Mouse (Mus musculus) skeletal muscle tissue, adult 2 months (tissue): Measurements from ENCODE around the gene Ppm1n.
A peak's percentile ranks its signal among the peaks of the same experiment; 100 is the strongest.

ENCODE experiments used
- DNase-seq: peaks from one replicate; pipeline ENCODE4 v3.0.0-alpha.2; 2012; ENCODE audit warnings: low read depth, low spot score

Ppm1n gene

DNA sequence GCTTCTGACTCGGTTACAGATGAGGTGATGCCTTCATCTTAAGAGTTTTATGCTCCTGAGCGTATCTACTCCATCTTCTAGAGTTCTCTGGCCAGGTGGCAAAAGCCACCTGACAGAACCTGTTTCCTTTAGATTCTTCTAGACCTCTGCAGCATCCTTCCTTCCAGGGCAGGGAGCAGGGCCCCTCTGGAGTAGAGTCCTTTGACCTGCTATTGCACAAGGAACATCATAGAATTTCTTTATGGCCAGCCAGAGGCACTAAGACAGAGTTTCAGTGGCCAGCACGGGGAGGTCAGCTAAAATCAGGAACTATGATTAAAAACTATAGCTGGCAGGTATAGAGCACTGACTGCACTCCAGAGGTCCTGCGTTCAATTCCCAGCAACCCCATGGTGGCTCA lies 27.8 kb downstream of the Ppm1n start:
- no peak for DNase-seq

GRCm38 (mm10) chr7:19247511-19247910 lies 32.4 kb downstream of the Ppm1n start:
- DNase-seq = no peak

DNA sequence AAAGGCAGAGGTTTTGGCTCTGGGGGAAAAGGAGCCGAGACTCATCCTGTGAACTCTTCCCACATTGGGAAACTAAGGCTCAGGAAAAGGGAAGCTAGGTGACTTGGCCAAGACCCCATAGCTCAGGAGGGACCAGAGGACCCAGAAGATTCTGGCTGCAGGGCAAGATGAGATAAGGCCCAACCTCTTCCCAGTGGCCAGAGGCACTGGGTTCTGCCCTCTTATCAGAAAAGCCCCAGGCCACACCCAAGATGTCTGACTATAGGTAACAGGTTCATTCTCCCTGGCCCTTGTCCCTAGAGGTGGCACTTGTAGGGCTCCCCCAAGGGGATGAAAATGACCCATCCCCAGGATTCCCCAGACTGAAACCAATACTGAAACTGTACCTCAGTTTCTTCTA lies 33.0 kb downstream of the Ppm1n start:
- DNase-seq = no peak

- no peak for DNase-seq
These were observed 34.8 kb downstream of the Ppm1n start for GRCm38 (mm10) chr7:19245083-19245482.

DNA sequence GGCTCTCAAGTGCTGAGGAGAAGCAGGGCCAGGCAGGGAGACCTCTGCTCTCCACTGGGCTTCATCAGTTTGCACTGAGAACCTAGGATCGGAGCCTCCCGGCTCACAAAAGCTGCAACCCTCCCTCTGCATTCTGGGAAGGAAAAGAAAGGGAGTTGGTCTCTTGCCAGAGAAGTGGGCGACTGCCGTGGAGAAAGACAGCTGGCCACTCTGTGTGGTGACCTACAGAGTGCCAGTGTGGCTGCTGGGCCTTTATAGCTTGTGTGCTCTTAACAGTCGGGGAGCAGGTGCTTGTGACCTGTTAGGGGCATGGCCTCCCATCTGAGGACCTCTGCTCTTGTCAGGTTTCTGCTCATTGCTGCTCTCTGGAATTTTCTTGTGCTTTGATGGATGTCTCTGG lies 36.0 kb downstream of the Ppm1n start:
- DNase-seq = no peak

GRCm38 (mm10) chr7:19242005-19242404 lies 37.9 kb downstream of the Ppm1n start:
- no peak for DNase-seq

- no peak for DNase-seq
These were observed 38.9 kb downstream of the Ppm1n start for GRCm38 (mm10) chr7:19240905-19241463.

DNA sequence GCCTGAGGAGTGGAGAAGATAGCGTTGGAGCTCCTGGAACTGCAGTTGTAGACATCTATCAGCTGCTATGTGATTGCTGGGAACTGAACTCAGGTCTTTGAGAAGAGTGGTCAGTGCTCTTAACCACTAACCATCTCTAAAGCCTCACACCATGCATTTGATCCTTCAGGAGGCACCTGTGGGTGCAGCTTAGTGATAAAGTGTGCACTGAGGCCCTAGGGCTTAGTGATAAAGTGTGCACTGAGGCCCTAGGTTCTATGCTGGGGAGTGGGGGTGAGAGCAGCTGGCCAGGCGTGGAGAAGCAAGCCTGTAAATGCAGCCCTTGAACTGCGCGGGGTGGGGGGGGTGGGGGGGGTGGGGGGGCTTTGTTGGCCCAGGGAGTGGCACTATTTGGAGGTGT lies 39.9 kb downstream of the Ppm1n start:
- DNase-seq = no peak

DNA sequence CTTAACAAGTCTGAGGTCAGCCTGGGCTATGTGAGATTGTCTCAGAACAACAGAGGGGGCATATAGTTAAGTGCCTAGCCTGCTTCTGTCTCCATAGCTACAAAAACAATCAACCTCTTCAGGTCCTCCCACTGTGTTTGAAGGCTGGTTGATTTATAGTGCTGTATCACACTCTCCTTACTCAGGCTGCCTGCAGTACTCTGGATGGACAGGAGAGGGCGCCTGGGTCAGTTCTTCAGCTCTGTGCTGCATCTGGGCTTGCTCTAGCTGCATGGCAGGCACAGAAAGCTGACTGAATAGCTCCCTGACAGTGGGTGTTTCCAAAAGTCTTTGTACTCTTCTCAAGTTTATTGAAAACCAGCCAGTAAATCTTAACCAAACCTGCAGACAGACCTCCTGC lies 40.4 kb downstream of the Ppm1n start:
- peak; percentile 92 for DNase-seq

DNA sequence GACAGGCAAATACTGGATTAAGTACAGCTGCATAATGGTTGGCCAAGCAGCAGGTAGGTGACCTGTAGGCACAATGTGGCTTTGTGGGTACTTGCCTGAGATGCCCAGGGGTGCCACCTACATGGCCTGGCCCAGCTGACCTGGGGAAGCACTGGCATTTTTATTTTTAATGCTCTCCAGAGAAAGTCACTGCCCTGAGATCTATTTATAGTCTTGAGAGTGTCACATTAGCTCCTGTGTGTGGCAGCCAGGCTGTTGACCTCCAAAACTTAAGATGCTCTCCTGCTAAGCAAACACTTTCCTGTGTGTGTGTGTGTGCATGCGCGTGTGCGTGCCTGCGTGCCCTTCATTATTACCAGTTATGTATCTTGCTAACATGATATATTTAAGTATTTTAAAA lies 41.5 kb downstream of the Ppm1n start:
- DNase-seq = peak; percentile 86

DNA sequence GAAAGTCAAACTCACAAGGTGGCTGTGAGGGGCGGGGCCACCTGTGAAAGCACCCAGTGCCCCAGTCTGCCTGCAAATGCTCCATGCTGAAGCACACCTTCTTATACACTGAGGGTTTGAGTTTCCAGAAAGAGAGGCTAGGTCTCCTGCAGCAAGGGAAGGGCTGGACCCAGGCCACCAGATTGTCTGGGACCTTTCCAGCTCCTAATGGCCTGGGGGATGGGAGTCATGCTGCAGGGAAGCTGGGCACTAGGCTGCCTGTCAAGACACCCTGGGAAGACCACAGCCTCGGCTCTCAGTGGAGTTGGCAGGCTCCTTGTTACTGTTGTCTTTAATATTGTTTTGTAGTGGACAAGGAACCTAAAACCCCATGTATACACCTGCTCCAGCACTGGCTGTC lies 43.5 kb downstream of the Ppm1n start:
- no peak for DNase-seq

DNA sequence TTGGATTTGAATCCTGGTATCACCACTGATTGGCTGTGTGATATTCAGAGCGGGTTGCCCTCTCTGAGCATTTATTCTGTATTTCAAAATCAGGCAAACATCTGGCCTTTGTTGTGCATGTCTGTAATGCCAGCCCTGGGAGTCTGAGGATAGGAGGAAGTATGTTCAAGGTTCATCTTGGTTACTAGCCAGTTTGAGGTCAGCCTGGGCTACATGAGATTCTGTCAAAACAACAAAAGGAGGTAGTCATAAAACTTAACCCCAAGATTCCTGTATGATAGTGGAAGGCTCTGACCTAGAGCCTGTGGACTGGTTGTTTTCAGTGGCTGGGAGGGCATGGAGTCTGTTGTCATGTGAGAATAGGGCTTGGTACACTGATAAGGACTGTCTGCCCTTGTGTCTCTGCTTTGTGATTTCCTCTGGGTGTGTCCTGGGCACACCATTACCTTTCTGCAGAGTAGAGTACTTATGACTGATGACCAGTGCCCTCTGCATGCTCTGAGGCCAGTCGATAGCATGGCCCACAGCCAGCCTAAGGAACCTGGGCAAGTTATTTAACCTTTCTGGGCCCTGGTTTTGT lies 44.7 kb downstream of the Ppm1n start:
- no peak for DNase-seq

GRCm38 (mm10) chr7:19234652-19235051 lies 45.2 kb downstream of the Ppm1n start:
- DNase-seq = no peak

- no peak for DNase-seq
These were observed 48.0 kb downstream of the Ppm1n start for GRCm38 (mm10) chr7:19231849-19232248.

DNA sequence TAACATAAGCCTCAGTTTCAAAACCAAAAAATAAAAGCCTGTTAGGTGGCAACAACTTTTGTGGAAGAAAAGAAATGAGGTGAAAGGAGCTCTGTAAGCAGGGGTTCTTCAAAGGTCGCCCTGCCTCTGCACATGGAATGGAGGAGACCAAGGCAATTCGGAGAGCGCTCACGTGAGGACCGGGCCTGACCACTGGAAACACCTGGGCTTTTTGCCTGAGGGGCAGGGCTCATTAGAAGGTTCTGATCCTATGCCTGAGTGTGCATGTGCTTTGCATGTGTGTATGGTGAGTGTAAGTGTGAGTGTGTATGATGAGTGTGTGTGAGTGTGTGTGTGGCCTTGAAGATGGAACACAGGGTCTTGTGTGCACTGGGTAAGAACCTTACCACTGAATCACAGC lies 49.0 kb downstream of the Ppm1n start:
- no peak for DNase-seq

DNA sequence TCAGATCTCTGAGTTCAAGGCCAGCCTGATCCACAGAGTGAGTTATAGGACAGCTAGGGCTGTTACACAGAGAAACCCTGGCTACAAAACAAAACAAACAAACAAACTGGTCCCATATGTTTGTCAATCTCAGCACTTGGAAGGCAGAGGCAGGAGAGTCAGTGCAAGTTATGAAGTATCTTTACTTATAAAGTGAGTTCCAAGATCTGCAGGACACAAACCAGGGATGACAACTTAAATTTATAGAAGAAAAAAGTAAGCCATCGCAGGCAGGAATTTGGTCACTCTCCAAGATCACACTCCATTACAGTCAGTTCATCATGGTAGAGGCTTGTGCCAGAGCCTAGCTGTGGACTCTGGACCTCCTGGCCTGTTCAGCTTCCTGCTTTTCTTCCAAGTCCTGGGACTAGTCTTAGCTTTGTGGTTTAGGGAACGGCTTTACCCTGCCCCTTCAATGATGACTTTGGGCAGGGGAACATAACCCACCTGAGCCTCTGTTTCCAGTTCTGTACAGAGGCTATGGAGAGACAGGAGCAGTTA lies 49.8 kb downstream of the Ppm1n start:
- DNase-seq = no peak

- no peak for DNase-seq
These were observed 50.5 kb downstream of the Ppm1n start for GRCm38 (mm10) chr7:19229404-19229803.

- no peak for DNase-seq
These were observed 51.1 kb downstream of the Ppm1n start for GRCm38 (mm10) chr7:19228793-19229148.

- peak; percentile 100 for DNase-seq
These were observed 51.7 kb downstream of the Ppm1n start, which contains the start of gene Opa3 for GRCm38 (mm10) chr7:19227883-19228792. TSS of gene Opa3 (plus strand) at chr7:19228334.

DNA sequence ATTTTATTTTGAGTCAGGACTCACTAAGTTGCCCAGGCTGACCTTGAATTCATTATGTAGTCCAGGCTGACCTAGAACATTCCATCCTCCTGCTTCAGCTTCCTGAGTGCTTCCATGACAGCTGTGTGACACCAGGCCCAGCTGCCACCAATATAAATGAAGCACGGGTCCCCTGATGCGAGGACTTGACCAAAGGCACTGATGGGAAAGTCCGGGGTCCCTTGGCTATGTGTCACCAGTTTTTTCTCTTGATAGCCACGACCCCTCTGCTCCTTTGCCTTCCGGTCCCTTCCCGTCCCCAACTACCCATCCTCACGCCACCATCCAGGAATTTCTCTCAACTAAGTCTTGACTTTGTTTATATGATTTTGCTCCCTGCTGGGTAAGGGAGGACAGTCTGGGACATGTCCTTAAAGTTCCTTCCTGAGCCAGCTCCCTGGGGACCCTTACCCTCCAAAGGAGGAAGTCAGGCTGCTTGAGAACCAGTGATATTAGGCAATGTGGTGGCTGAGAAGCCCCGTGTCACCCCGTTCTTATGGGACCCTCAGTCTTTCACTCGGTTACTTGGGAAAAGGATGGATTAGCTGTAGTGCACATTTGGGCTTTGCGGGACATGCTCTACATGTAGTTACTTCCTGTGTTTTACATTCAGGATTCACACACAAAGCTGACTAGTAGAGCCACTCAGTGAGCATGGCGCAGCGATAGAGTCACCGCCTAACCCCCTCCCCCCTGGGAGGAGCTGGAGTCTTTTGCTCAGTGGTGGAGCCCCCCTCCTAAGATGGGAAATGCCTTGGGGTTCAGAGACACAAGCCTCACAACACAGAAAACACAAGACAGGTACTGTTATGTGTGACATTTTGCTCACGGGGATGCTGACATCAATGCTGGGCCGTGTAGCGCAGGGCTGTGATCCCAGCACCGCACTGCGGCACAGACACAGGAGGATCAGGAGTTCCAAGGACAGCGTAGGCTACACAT lies 52.8 kb downstream of the Ppm1n start:
- DNase-seq = peak; percentile 37
